Mouse (Mus musculus): ENCODE measurements around the gene Tle4. TPM values are rescaled to one million over a fixed set of nuclear protein-coding genes. Genes with fewer than 3 reads are reported as not detected.

The Tle4 gene
- total RNA-seq, 2 experiments from 2014 or later: 18.6 to 32.3 TPM

GRCm38 (mm10) chr19:14534447-14534846 lies 63.4 kb downstream of the Tle4 start:
- ATAC-seq (ENCODE audit: poor library complexity, severe bottlenecking): no peak

- ATAC-seq (ENCODE audit: poor library complexity, severe bottlenecking): no peak
Measured at GRCm38 (mm10) chr19:14532861-14533260, 65.0 kb downstream of the Tle4 start.

- ATAC-seq (ENCODE audit: poor library complexity, severe bottlenecking): no peak
Measured at GRCm38 (mm10) chr19:14520098-14520802, 77.6 kb downstream of the Tle4 start.

- no peak for ATAC-seq (ENCODE audit: poor library complexity, severe bottlenecking)
Measured at GRCm38 (mm10) chr19:14519186-14519585, 78.7 kb downstream of the Tle4 start.

GRCm38 (mm10) chr19:14518438-14519044 lies 79.3 kb downstream of the Tle4 start:
- no peak for ATAC-seq (ENCODE audit: poor library complexity, severe bottlenecking)

- no peak for ATAC-seq (ENCODE audit: poor library complexity, severe bottlenecking)
Measured at GRCm38 (mm10) chr19:14516420-14516819, 81.4 kb downstream of the Tle4 start.

GRCm38 (mm10) chr19:14508819-14509218 lies 89.0 kb downstream of the Tle4 start:
- no peak for ATAC-seq (ENCODE audit: poor library complexity, severe bottlenecking)

- no peak for ATAC-seq (ENCODE audit: poor library complexity, severe bottlenecking)
Measured at GRCm38 (mm10) chr19:14507911-14508310, 89.9 kb downstream of the Tle4 start.

GRCm38 (mm10) chr19:14506875-14507670 lies 90.8 kb downstream of the Tle4 start:
- ATAC-seq (ENCODE audit: poor library complexity, severe bottlenecking): peak; percentile 43; the same call in 1 of the 2 replicates

- no peak for ATAC-seq (ENCODE audit: poor library complexity, severe bottlenecking)
Measured at GRCm38 (mm10) chr19:14505885-14506548, 91.8 kb downstream of the Tle4 start.

GRCm38 (mm10) chr19:14505401-14505800 lies 92.5 kb downstream of the Tle4 start:
- ATAC-seq (ENCODE audit: poor library complexity, severe bottlenecking): no peak

- peak; percentile 34 for ATAC-seq (ENCODE audit: poor library complexity, severe bottlenecking)
Measured at GRCm38 (mm10) chr19:14503862-14504261, 94.0 kb downstream of the Tle4 start.

- no peak for ATAC-seq (ENCODE audit: poor library complexity, severe bottlenecking)
Measured at GRCm38 (mm10) chr19:14502234-14502633, 95.6 kb downstream of the Tle4 start.

- no peak for ATAC-seq (ENCODE audit: poor library complexity, severe bottlenecking)
Measured at GRCm38 (mm10) chr19:14499835-14500425, 97.9 kb downstream of the Tle4 start.

GRCm38 (mm10) chr19:14493047-14493446 lies 104.8 kb downstream of the Tle4 start:
- peak; percentile 49; the same call in 1 of the 2 replicates for ATAC-seq (ENCODE audit: poor library complexity, severe bottlenecking)

GRCm38 (mm10) chr19:14487180-14487579 lies 110.7 kb downstream of the Tle4 start:
- no peak for ATAC-seq (ENCODE audit: poor library complexity, severe bottlenecking)

- ATAC-seq (ENCODE audit: poor library complexity, severe bottlenecking): no peak
Measured at GRCm38 (mm10) chr19:14485176-14485575, 112.7 kb downstream of the Tle4 start.

GRCm38 (mm10) chr19:14482562-14483138 lies 115.2 kb downstream of the Tle4 start:
- ATAC-seq (ENCODE audit: poor library complexity, severe bottlenecking): no peak

GRCm38 (mm10) chr19:14481796-14482561 lies 115.9 kb downstream of the Tle4 start:
- ATAC-seq (ENCODE audit: poor library complexity, severe bottlenecking): no peak

- no peak for ATAC-seq (ENCODE audit: poor library complexity, severe bottlenecking)
Measured at GRCm38 (mm10) chr19:14479711-14480110, 118.1 kb downstream of the Tle4 start.
